ENCODE assay signal across 9 mouse cellular contexts in genomic region chrX:48429538-48429937, GRCm38 (mm10). TPM values are rescaled to one million over a fixed set of nuclear protein-coding genes. Genes with fewer than 3 reads are reported as not detected.
DNase-seq lines count a peak whose midpoint lies in the region; ATAC-seq and TF ChIP-seq lines count a peak whose summit lies in the region.
"Had no signal": no experiment of that assay in that cellular context is flagged by ENCODE, and none has a peak within 500 bp of the region (broad histone marks: within the 10 kb centered on the region; RNA-seq: fewer than 3 reads in every experiment).

No protein-coding gene starts in this region.

- TF ChIP-seq CTCF in lung, postnatal 0 days (IDR thresholded peaks at IDR 0.05), result peak; percentile 35

- H3K27ac ChIP-seq in lung, embryonic 15.5 days, result no peak overlapping the region
- no peak overlapping the region for H3K27ac ChIP-seq in embryonic facial prominence, embryonic 10.5 days (replicated peaks)
- no peak overlapping the region for H3K27ac ChIP-seq in lung, postnatal 0 days (ENCODE audit: low read length)
- H3K27ac ChIP-seq: embryonic facial prominence, embryonic 15.5 days had no signal

- no peak for TF ChIP-seq EP300 in lung, postnatal 0 days (IDR thresholded peaks at IDR 0.05)

- ATAC-seq in lung, embryonic 15.5 days (ENCODE audit: borderline replicate concordance, extremely low read depth, low FRiP score, low TSS enrichment), result peak; percentile 27; the same call in 1 of the 2 replicates
- peak; percentile 49; the same call in 1 of the 2 replicates for ATAC-seq in lung, postnatal 0 days

- no peak for DNase-seq in lung, postnatal 25 days (ENCODE audit: low spot score)
- DNase-seq in embryonic facial prominence, embryonic 10.5 days (ENCODE audit: low spot score), result peak; percentile 11
- DNase-seq in lung, postnatal 0 days (ENCODE audit: low spot score), result peak; percentile 63
- peak; percentile 72 for DNase-seq in thymus, postnatal 25 days
- DNase-seq in Muller cell, postnatal 12 days (ENCODE audit: inconsistent ontology term), result no peak
- DNase-seq in layer of hippocampus, postnatal 14 days (ENCODE audit: low spot score in 2 of 2), result no peak
- DNase-seq in cerebellum, adult 8-10 months, result no peak

- no peak overlapping the region for H3K9ac ChIP-seq in lung, embryonic 15.5 days
- no peak overlapping the region for H3K9ac ChIP-seq in lung, postnatal 0 days (replicated peaks; ENCODE audit: low read depth)
- H3K9ac ChIP-seq: embryonic facial prominence, embryonic 15.5 days had no signal

- no peak overlapping the region for H3K4me3 ChIP-seq in lung, embryonic 15.5 days
- H3K4me3 ChIP-seq in embryonic facial prominence, embryonic 10.5 days, result no peak overlapping the region
- H3K4me3 ChIP-seq in lung, postnatal 0 days (ENCODE audit: low read depth, low read length), result no peak overlapping the region
- H3K4me3 ChIP-seq: embryonic facial prominence, embryonic 15.5 days had no signal

- H3K4me1 ChIP-seq in lung, embryonic 15.5 days, result peaks cover 12% of the 10 kb centered on the region; the same call in 1 of the 2 replicates
- H3K4me1 ChIP-seq in embryonic facial prominence, embryonic 10.5 days, result peaks cover 23% of the 10 kb centered on the region
- no peaks in the 10 kb centered on the region for H3K4me1 ChIP-seq in lung, postnatal 0 days (ENCODE audit: insufficient read depth, low read depth, low read length)

- 37% methylated on average over 6 of the region's 6 CpGs for WGBS in lung, embryonic 15.5 days
- WGBS in embryonic facial prominence, embryonic 10.5 days, result 33% methylated on average over 6 of the region's 6 CpGs
- WGBS in lung, postnatal 0 days, result 40% methylated on average over 6 of the region's 6 CpGs

- H3K9me3 ChIP-seq in lung, embryonic 15.5 days, result no peaks in the 10 kb centered on the region
- H3K9me3 ChIP-seq in embryonic facial prominence, embryonic 10.5 days, result no peaks in the 10 kb centered on the region
- H3K9me3 ChIP-seq in lung, postnatal 0 days (ENCODE audit: low read length), result no peaks in the 10 kb centered on the region
- H3K9me3 ChIP-seq: embryonic facial prominence, embryonic 15.5 days had no signal

- no peak overlapping the region for H3K4me2 ChIP-seq in lung, embryonic 15.5 days
- no peak overlapping the region for H3K4me2 ChIP-seq in lung, postnatal 0 days (replicated peaks; ENCODE audit: low read depth, low read length)
- H3K4me2 ChIP-seq: embryonic facial prominence, embryonic 15.5 days had no signal

- H3K36me3 ChIP-seq in lung, embryonic 15.5 days, result no peaks in the 10 kb centered on the region
- no peaks in the 10 kb centered on the region for H3K36me3 ChIP-seq in embryonic facial prominence, embryonic 10.5 days (replicated peaks)
- no peaks in the 10 kb centered on the region for H3K36me3 ChIP-seq in lung, postnatal 0 days (ENCODE audit: insufficient read depth, low read length)
- H3K36me3 ChIP-seq: embryonic facial prominence, embryonic 15.5 days had no signal

- no peaks in the 10 kb centered on the region for H3K27me3 ChIP-seq in lung, embryonic 15.5 days
- H3K27me3 ChIP-seq in embryonic facial prominence, embryonic 10.5 days (replicated peaks; ENCODE audit: low read depth, poor library complexity, severe bottlenecking), result peaks cover 6% of the 10 kb centered on the region
- no peaks in the 10 kb centered on the region for H3K27me3 ChIP-seq in lung, postnatal 0 days (replicated peaks; ENCODE audit: insufficient read depth, low read length)
- H3K27me3 ChIP-seq: embryonic facial prominence, embryonic 15.5 days had no signal

RNA-seq across cellular contexts. Expression of gene Elf4, which starts 33.4 kb away (rescaled TPM):
- polyA plus RNA-seq in lung, embryonic 15.5 days (2015; fragmentation: Nextera tagmentation; extraction: Ambion mirVana), result 5.0 and 6.3 TPM in 2 replicates
- 2.4 TPM in 2 replicates for polyA plus RNA-seq in embryonic facial prominence, embryonic 10.5 days (2016; fragmentation: Nextera tagmentation; extraction: Ambion mirVana)
- 3.5 and 3.8 TPM in 2 replicates for polyA plus RNA-seq in lung, postnatal 0 days (2015; fragmentation: Nextera tagmentation; extraction: Ambion mirVana)
- total RNA-seq in layer of hippocampus, postnatal 14 days (2021), result 1 to 10 TPM in 1 of 2 experiments, under 1 TPM in 1; 0.98 to 1.2 TPM

Comparison
In these comparisons a context has a peak if more than half of its experiments do, and no peak if none do; other contexts are left out.
1. DNase-seq: peak in embryonic facial prominence, embryonic 10.5 days (single experiment), lung, postnatal 0 days (single experiment) and thymus, postnatal 25 days (single experiment); none in lung, postnatal 25 days (single experiment), Muller cell, postnatal 12 days (single experiment), layer of hippocampus, postnatal 14 days (0 of 2) and cerebellum, adult 8-10 months (single experiment).